Mouse (Mus musculus) bone marrow macrophage, adult 2 months (primary cell): Measurements from ENCODE around the gene C730034F03Rik.

ENCODE experiments used
- CTCF ChIP-seq: IDR thresholded peaks from 2 replicates; pipeline ENCODE4 v1.5.1; 2012; ENCODE audit warnings: low read depth, mild to moderate bottlenecking, low read length, moderate library complexity
- POLR2A ChIP-seq: IDR thresholded peaks from 2 replicates; pipeline ENCODE4 v1.6.1; 2012; ENCODE audit warnings: mild to moderate bottlenecking, low read depth, low read length, borderline replicate concordance

GRCm38 (mm10) chr15:89399716-89400115 is 29.7 kb upstream of the C730034F03Rik start:
- TF ChIP-seq CTCF (no peak), POLR2A (no peak)
